Mouse (Mus musculus): ENCODE data around the gene Zc3h18. TPM values are rescaled to one million over a fixed set of nuclear protein-coding genes. Genes with fewer than 3 reads are reported as not detected.

The Zc3h18 gene
- polyA plus RNA-seq, 1 experiment from 2014 or later, result 59.2 TPM

DNA sequence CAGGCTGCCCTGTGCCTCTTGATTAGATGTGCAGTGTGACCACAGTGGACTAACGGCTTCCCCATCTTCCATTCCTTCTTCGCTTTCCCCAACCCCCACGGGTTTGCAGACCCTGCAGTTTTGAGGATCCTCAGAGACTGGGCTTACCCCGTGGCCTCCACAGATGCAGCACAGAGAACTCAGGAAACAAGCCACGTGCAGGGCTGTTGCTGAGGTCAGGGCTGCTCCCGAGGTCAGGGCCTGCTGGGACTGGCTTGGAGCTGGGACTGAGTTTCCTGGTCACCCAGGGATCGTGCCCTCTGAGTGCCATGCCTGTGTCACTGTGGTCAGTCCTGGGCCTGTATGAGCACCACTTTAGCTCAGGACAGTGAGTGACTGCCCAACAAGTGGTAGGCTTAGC lies 88.6 kb downstream of the Zc3h18 start:
- Histone ChIP-seq H3K4me3 (no peak overlapping the region), H3K4me1 (peaks cover 30% of the 10 kb centered on the region), H3K36me3 (peaks cover 52% of the 10 kb centered on the region), H3K27me3 (peaks cover 39% of the 10 kb centered on the region), H3K9ac (no peak overlapping the region), H3K9me3 (no peaks in the 10 kb centered on the region), H3K27ac (no peak overlapping the region), H3K4me2 (replicated peaks) (no peak overlapping the region)
- WGBS, result 61% methylated on average over 7 of the region's 7 CpGs
- ATAC-seq (ENCODE audit: low FRiP score, low read depth), result no peak

Other genes with a start within 250 kb of the Zc3h18 start
- 0.80 and 1.1 TPM in 2 replicates for gene Zfpm1, start 94.5 kb upstream of the Zc3h18 start, polyA plus RNA-seq (2015; fragmentation: Nextera tagmentation; extraction: Ambion mirVana)
- 0.14 and 0.38 TPM in 2 replicates for gene Trhr2, start 15.9 kb upstream of the Zc3h18 start, polyA plus RNA-seq (2015; fragmentation: Nextera tagmentation; extraction: Ambion mirVana)
- not detected in 2 replicates for gene Il17c, start 45.4 kb downstream of the Zc3h18 start, polyA plus RNA-seq (2015; fragmentation: Nextera tagmentation; extraction: Ambion mirVana)
- gene Cyba, start 56.3 kb downstream of the Zc3h18 start, polyA plus RNA-seq (2015; fragmentation: Nextera tagmentation; extraction: Ambion mirVana), result 139 and 144 TPM in 2 replicates
- gene Mvd, start 66.8 kb downstream of the Zc3h18 start, polyA plus RNA-seq (2015; fragmentation: Nextera tagmentation; extraction: Ambion mirVana), result 37.1 and 39.7 TPM in 2 replicates
- 0.83 and 0.97 TPM in 2 replicates for gene Snai3, start 84.1 kb downstream of the Zc3h18 start, polyA plus RNA-seq (2015; fragmentation: Nextera tagmentation; extraction: Ambion mirVana)
- 51.2 and 52.6 TPM in 2 replicates for gene Rnf166, start 99.5 kb downstream of the Zc3h18 start, polyA plus RNA-seq (2015; fragmentation: Nextera tagmentation; extraction: Ambion mirVana)
- gene Ctu2, start 99.5 kb downstream of the Zc3h18 start, polyA plus RNA-seq (2015; fragmentation: Nextera tagmentation; extraction: Ambion mirVana), result 56.7 and 59.4 TPM in 2 replicates
- 14.0 and 14.7 TPM in 2 replicates for gene Piezo1, start 174.7 kb downstream of the Zc3h18 start, polyA plus RNA-seq (2015; fragmentation: Nextera tagmentation; extraction: Ambion mirVana)
- gene Cdt1, start 191.4 kb downstream of the Zc3h18 start, polyA plus RNA-seq (2015; fragmentation: Nextera tagmentation; extraction: Ambion mirVana), result 39.3 and 40.2 TPM in 2 replicates
- 335 and 351 TPM in 2 replicates for gene Aprt, start 200.3 kb downstream of the Zc3h18 start, polyA plus RNA-seq (2015; fragmentation: Nextera tagmentation; extraction: Ambion mirVana)
- gene Galns, start 234.9 kb downstream of the Zc3h18 start, polyA plus RNA-seq (2015; fragmentation: Nextera tagmentation; extraction: Ambion mirVana), result 9.0 and 9.7 TPM in 2 replicates
- gene Trappc2l, start 235.0 kb downstream of the Zc3h18 start, polyA plus RNA-seq (2015; fragmentation: Nextera tagmentation; extraction: Ambion mirVana), result 49.6 and 55.6 TPM in 2 replicates
- not detected in 2 replicates for gene Pabpn1l, start 246.1 kb downstream of the Zc3h18 start, polyA plus RNA-seq (2015; fragmentation: Nextera tagmentation; extraction: Ambion mirVana)